Mouse (Mus musculus): ENCODE measurements around the gene Otud5.

DNA sequence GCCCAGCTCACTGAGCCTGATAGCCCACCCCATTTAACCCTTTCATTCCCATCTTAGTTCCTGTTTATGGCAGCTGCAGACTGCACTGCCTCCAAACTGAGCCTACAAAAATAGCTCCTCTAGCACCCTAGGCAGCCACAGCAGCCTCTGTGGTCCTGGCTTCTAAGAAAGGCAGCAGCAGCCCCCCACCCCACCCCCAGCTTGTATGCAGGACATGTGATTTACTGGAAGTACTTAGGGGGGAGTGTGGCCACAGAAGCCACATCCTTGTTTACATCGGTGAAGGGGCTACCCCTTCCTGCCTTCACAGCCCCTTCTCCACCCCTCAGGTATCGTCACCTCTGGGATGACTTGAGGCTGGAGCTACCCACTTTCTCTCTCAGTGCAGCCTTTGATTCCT is 24.2 kb downstream of the Otud5 start:
- TF ChIP-seq POLR2A (IDR thresholded peaks at IDR 0.05; ENCODE audit: insufficient read length, low read depth) = no peak
- TF ChIP-seq MAX (IDR thresholded peaks at IDR 0.05; ENCODE audit: low read depth) = no peak
- TF ChIP-seq CEBPB (IDR thresholded peaks at IDR 0.05; ENCODE audit: insufficient read depth, poor library complexity, severe bottlenecking) = no peak
- TF ChIP-seq E2F4 (IDR thresholded peaks at IDR 0.05; ENCODE audit: insufficient read depth) = no peak
- no peak for TF ChIP-seq SRF (IDR thresholded peaks at IDR 0.05; ENCODE audit: control insufficient read depth, insufficient read length, low read depth)
- TF ChIP-seq TCF12 (IDR thresholded peaks at IDR 0.05; ENCODE audit: insufficient read depth, poor library complexity, severe bottlenecking) = no peak
- TF ChIP-seq MYOD1 (IDR thresholded peaks at IDR 0.05; ENCODE audit: control insufficient read depth in 1 of 3, insufficient read length in 2 of 3, low read depth in 2 of 3) = no peak
- no peak for TF ChIP-seq USF1 (IDR thresholded peaks at IDR 0.05; ENCODE audit: low read depth)
- TF ChIP-seq MYOG (IDR thresholded peaks at IDR 0.05; ENCODE audit: control insufficient read depth in 1 of 3, insufficient read depth in 1 of 3, insufficient read length in 2 of 3, low read depth in 2 of 3) = no peak
- no peak for TF ChIP-seq POLR2AphosphoS2 (IDR thresholded peaks at IDR 0.05; ENCODE audit: insufficient read length, low read depth)
- no peak for TF ChIP-seq REST (IDR thresholded peaks at IDR 0.05; ENCODE audit: insufficient read depth, insufficient read length)
